Mouse (Mus musculus) forebrain, embryonic 12.5 days (tissue): ENCODE results near the gene Zscan12. TPM values are rescaled to one million over a fixed set of nuclear protein-coding genes. Genes with fewer than 3 reads are reported as not detected.
A peak's percentile ranks its signal among the peaks of the same experiment; 100 is the strongest.
"Not testable (repeated sequence)": the region's sequence is repeated elsewhere in the genome, so short reads cannot be mapped to it uniquely, and the experiment has no call there.

Experiments used
- ATAC-seq: fragments of 200-750 bp; cut with Nextera tagmentation; 2 replicates; pipeline ENCODE4 v1.8.0; 2017; ENCODE audit warnings: moderate TSS enrichment; ENCODE audit not compliant: low FRiP score
- H3K27ac ChIP-seq: fragments of 300-500 bp; sonication (generic); 2 replicates; pipeline ENCODE4 v1.5.1; 2016; ENCODE audit warnings: mild to moderate bottlenecking
- H3K27me3 ChIP-seq: fragments of 300-500 bp; sonication (generic); 2 replicates; pipeline ENCODE4 v1.6.1; 2016; ENCODE audit warnings: mild to moderate bottlenecking
- H3K36me3 ChIP-seq: fragments of 300-500 bp; sonication (generic); replicated peaks from 2 replicates; pipeline ENCODE4 v1.6.1; 2016; ENCODE audit warnings: mild to moderate bottlenecking
- H3K4me1 ChIP-seq: fragments of 300-500 bp; sonication (generic); 2 replicates; pipeline ENCODE4 v1.6.1; 2016
- H3K4me2 ChIP-seq: fragments of 300-500 bp; sonication (generic); 2 replicates; pipeline ENCODE4 v1.6.1; 2016; ENCODE audit warnings: mild to moderate bottlenecking, moderate library complexity
- H3K4me3 ChIP-seq: fragments of 300-500 bp; sonication (generic); replicated peaks from 2 replicates; pipeline ENCODE4 v1.5.1; 2016; ENCODE audit warnings: mild to moderate bottlenecking
- H3K9ac ChIP-seq: fragments of 300-500 bp; sonication (generic); 2 replicates; pipeline ENCODE4 v1.6.1; 2016; ENCODE audit warnings: mild to moderate bottlenecking
- H3K9me3 ChIP-seq: fragments of 300-500 bp; sonication (generic); 2 replicates; pipeline ENCODE4 v1.6.1; 2016
- WGBS: fragments of 180-500 bp; shearing (Covaris S2); methylation state at CpG from one replicate; pipeline ENCODE4 v1.1.7; 2016; 5-methylcytosine and 5-hydroxymethylcytosine counted together
- polyA plus RNA-seq: library from polyadenylated mRNA; unstranded; fragments of >200 nt; fragmentation: Nextera tagmentation; extraction: Ambion mirVana; gene quantifications from 2 replicates; pipeline ENCODE4 v1.2.1, GENCODE M21; 2016

Gene Zscan12
- polyA plus RNA-seq, 1 experiment from 2014 or later = 20.2 TPM

DNA sequence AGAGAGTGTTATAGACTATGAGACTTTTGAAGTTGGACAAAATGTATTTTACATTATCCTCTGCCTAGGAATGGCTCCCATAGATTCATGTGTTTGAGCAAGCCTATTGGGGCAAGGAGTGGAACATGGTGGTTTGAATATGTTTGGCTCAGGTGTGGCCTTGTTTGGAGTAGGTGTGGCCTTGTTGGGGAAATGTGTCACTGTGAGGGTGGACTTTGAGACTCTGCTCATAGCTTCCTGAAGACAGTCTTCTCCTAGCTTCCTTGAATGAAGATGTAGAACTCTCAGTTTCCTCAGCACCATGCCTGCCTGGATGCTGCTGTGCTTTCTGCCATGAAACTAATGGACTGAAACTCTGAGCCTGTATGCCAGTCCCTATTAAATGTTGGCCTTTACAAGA, 12.0 kb upstream of the Zscan12 start:
- Histone ChIP-seq H3K9me3 (no peaks in the 10 kb centered on the region), H3K27me3 (peaks cover 3% of the 10 kb centered on the region; the same call in 1 of the 2 replicates), H3K4me2 (no peak overlapping the region), H3K4me3 (no peak overlapping the region), H3K9ac (no peak overlapping the region), H3K4me1 (no peaks in the 10 kb centered on the region), H3K27ac (no peak overlapping the region), H3K36me3 (no peaks in the 10 kb centered on the region)
- ATAC-seq = no peak

DNA sequence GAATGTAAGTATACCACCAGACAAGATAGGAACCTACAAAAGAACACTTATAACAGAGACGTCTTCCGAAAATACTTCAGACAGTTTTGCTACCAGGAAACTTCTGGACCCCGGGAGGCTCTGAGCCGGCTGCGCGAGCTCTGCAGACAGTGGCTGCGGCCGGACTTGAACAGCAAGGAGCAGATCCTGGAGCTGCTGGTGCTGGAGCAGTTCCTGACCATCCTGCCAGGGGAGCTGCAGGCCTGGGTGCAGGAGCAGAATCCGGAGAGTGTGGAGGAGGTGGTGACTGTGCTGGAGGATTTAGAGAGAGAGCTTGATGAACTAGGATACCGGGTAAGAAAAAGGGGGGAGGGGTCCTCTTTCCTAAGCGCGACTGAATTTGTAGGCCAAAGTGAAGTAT, 1.1 kb downstream of the Zscan12 start:
- ATAC-seq = no peak
- Histone ChIP-seq H3K27me3 (peaks cover 10% of the 10 kb centered on the region; the same call in 1 of the 2 replicates), H3K4me3 (peak overlapping the region; percentile 82), H3K27ac (no peak overlapping the region), H3K9ac (peak overlapping the region; percentile 89; the same call in 1 of the 2 replicates), H3K36me3 (peaks cover 13% of the 10 kb centered on the region), H3K4me1 (peaks cover 19% of the 10 kb centered on the region), H3K4me2 (peak overlapping the region; percentile 64), H3K9me3 (no peaks in the 10 kb centered on the region)
- 68% methylated on average over 12 of the region's 12 CpGs for WGBS

DNA sequence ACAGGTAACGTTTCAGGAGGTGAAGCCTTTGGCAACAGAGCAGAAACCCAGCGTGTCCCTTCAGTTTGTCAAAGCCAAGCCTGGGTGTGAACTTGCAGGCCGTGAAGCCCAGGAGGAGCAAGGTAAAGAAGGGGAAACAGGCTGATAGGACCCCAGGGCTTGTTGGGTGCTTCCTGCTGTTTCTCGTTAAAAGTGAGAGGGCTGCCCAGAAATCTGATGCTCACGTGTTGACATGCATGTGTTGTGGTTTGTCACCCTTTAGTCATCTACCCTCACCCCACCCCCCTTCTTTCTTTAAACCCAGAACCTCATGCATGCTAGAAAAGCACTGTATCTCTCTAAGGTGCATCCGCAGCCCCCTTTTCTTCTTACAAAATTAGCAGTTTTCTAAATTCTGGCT, 4.0 kb downstream of the Zscan12 start:
- no peak overlapping the region for H3K4me2 ChIP-seq
- 79% methylated on average over 6 of the region's 6 CpGs for WGBS
- no peak overlapping the region for H3K9ac ChIP-seq
- ATAC-seq = no peak
- no peak overlapping the region for H3K27ac ChIP-seq
- H3K4me1 ChIP-seq = peaks cover 19% of the 10 kb centered on the region
- H3K36me3 ChIP-seq = peaks cover 37% of the 10 kb centered on the region
- no peak overlapping the region for H3K4me3 ChIP-seq
- no peaks in the 10 kb centered on the region for H3K27me3 ChIP-seq
- no peaks in the 10 kb centered on the region for H3K9me3 ChIP-seq

DNA sequence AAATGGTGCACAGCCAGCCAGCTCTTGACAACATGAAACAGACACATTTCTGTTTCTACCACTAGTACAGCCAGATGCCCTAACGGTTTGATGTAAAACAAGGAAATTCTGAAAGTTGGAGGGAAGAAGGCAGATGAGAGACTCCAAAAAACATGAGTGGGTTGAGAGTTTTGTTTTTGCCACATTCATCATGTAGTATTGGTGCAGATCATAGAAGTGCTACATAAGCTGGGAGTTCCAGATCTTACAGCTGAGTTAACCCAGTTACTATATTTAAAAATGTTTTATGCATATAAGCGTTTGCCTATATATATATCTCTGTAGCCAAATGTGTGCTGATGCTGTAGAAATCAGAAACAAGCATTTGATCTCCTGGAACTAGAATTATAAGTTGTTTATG, 10.1 kb downstream of the Zscan12 start:
- Histone ChIP-seq H3K4me1 (no peaks in the 10 kb centered on the region), H3K4me2 (no peak overlapping the region), H3K27me3 (no peaks in the 10 kb centered on the region), H3K4me3 (no peak overlapping the region), H3K27ac (no peak overlapping the region), H3K9ac (no peak overlapping the region), H3K9me3 (no peaks in the 10 kb centered on the region), H3K36me3 (peaks cover 28% of the 10 kb centered on the region)
- 93% methylated on average over 2 of the region's 2 CpGs for WGBS
- no peak for ATAC-seq

DNA sequence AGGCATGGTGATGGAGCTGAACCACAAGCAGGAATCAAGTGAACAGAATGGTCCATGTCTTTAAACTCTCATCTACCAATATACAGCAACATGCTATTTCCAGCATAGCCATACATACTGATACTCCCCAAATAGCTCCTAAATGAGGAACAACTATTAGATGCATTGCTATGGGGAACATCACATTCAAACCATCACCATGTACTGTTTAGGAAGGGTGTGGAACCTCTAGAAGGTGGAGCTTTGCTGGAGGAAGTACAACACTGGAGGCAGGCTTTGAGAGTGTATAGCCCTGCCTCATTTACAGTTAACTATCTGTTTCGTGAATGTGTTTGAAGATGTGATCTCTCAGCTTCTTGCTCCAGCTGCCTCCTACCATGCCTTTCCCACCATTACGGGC, 15.2 kb downstream of the Zscan12 start:
- Histone ChIP-seq H3K9ac (no peak overlapping the region), H3K27ac (no peak overlapping the region), H3K36me3 (no peaks in the 10 kb centered on the region), H3K4me1 (no peaks in the 10 kb centered on the region), H3K4me3 (no peak overlapping the region), H3K27me3 (no peaks in the 10 kb centered on the region), H3K9me3 (no peaks in the 10 kb centered on the region), H3K4me2 (no peak overlapping the region)
- ATAC-seq = no peak
- whole genome bisulfite sequencing = 85% methylated on average over 2 of the region's 2 CpGs

DNA sequence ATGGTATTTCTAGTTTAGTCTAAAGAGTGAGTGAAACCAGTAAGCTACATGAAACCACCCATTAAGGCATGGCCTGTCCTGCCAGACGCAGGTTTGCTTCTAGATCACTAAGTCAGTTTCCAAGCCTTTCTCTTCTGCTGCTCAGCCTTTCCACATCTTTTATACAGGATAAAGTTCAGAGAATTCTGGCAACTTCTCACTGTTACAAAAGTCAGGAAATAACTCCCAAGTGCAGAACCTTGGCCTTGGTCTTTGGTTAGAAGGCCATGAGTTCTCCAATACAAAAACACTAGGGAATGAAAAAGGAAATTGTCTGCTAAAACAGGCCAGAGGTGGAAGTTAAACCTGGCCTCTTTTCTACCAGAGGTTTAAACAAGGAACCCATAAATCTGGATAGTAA, 32.6 kb downstream of the Zscan12 start:
- Histone ChIP-seq H3K27me3 (no peaks in the 10 kb centered on the region), H3K9ac (no peak overlapping the region), H3K4me3 (no peak overlapping the region), H3K9me3 (no peaks in the 10 kb centered on the region), H3K4me2 (no peak overlapping the region), H3K27ac (no peak overlapping the region), H3K4me1 (peaks cover 6% of the 10 kb centered on the region), H3K36me3 (peaks cover 73% of the 10 kb centered on the region)
- WGBS = 94% methylated on average over 1 of the region's 1 CpGs
- no peak for ATAC-seq

DNA sequence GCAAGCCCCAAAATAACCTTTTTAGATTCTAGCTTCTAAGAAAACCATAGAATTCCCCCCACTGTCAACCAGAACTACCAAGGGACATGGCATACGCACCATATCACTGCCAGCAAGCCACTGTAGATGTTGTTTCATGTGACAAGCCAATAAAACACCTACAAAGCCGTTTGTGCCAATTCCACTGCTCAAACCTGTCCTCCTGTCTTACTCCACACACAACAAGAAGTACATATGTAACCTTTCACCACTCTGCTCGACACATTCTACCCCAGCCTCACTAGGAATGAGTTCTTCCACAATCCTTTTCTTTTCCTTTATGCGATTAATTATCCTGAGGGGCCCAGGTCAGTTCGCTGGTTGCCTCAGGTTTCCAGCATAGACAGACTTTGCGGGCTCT, 33.0 kb downstream of the Zscan12 start:
- peaks cover 69% of the 10 kb centered on the region for H3K36me3 ChIP-seq
- ATAC-seq = no peak

DNA sequence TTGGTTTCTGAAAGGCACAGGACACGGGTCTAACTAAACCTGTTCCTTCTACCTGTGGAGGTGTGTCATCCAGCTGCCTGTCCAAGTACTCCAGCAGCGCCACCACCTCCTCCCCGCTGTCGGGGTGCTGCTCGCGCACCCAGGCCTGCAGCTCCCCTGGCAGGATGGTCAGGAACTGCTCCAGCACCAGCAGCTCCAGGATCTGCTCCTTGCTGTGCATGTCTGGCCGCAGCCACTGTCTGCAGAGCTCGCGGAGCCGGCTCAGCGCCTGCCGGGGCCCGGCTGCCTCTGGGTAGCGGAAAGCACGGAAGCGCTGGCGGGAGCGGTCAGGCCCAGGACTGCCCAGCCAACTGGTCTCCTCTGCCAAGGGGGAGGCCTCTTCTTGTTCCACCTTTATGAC, 33.4 kb downstream of the Zscan12 start:
- not testable (repeated sequence) for H3K9me3 ChIP-seq, H3K9ac ChIP-seq, H3K4me1 ChIP-seq, H3K27ac ChIP-seq, H3K27me3 ChIP-seq, ATAC-seq, H3K4me3 ChIP-seq, H3K4me2 ChIP-seq
- 92% methylated on average over 13 of the region's 18 CpGs for WGBS
- H3K36me3 ChIP-seq = peaks cover 64% of the 10 kb centered on the region

More for the DNA sequence above, 33.0 kb downstream of the Zscan12 start:
- Histone ChIP-seq H3K27me3 (no peaks in the 10 kb centered on the region), H3K4me1 (peaks cover 6% of the 10 kb centered on the region), H3K9ac (no peak overlapping the region), H3K9me3 (no peaks in the 10 kb centered on the region), H3K4me3 (no peak overlapping the region), H3K4me2 (no peak overlapping the region), H3K27ac (no peak overlapping the region)
- 94% methylated on average over 6 of the region's 6 CpGs for WGBS

DNA sequence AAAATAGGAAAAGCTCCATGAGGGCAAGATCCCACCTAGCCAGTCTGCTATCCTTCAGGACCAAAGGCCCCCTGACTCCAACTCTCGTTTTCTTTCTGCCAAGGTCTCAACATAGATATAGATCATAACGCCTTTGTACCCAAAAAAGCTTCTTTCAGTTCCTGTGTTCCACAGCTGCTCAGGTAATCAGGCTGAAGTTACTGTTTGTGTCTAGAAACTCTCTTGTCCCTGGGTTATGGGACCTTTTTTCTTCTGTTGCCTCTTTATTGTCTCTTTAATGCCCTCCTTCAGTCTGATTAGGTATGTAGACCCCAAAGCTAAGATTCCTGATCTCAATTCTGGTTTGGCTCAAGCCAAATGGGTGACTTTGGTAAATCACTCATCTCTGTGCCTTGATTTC, 34.9 kb downstream of the Zscan12 start:
- 89% methylated on average over 2 of the region's 2 CpGs for WGBS
- no peak overlapping the region for H3K4me2 ChIP-seq
- peaks cover 50% of the 10 kb centered on the region for H3K36me3 ChIP-seq
- H3K27me3 ChIP-seq = no peaks in the 10 kb centered on the region
- H3K4me1 ChIP-seq = peaks cover 15% of the 10 kb centered on the region
- ATAC-seq = no peak
- H3K27ac ChIP-seq = no peak overlapping the region
- H3K9me3 ChIP-seq = no peaks in the 10 kb centered on the region
- H3K9ac ChIP-seq = no peak overlapping the region
- H3K4me3 ChIP-seq = no peak overlapping the region

DNA sequence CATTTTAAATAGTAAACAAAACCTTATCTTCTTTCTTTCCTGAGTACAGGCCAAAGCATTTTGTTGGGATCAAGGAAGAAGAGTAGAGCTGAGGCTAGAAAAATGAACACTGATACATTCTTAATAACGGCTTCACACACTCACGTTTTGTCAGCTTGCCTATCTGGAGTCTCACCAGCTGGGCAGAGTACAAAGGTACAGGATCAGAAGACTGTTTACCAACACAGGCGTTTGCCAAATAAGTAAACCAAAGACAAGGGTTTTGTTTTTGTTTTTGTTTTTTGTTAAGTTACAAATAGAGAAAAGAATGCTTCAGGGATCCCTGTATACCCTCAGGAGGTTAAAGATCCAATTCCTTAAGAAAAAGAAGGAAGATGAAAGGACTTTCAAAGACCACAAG, 38.5 kb downstream of the Zscan12 start:
- Histone ChIP-seq H3K4me3 (peak overlapping the region; percentile 81), H3K4me2 (peak overlapping the region; percentile 63), H3K9me3 (no peaks in the 10 kb centered on the region), H3K9ac (peak overlapping the region; percentile 26; the same call in 1 of the 2 replicates), H3K27ac (no peak overlapping the region), H3K4me1 (peaks cover 15% of the 10 kb centered on the region), H3K27me3 (0 out of 2 replicates have a peak, but pooled peaks cover 5% of the 10 kb centered on the region), H3K36me3 (peaks cover 17% of the 10 kb centered on the region)
- WGBS = 79% methylated on average over 3 of the region's 3 CpGs
- ATAC-seq = no peak

DNA sequence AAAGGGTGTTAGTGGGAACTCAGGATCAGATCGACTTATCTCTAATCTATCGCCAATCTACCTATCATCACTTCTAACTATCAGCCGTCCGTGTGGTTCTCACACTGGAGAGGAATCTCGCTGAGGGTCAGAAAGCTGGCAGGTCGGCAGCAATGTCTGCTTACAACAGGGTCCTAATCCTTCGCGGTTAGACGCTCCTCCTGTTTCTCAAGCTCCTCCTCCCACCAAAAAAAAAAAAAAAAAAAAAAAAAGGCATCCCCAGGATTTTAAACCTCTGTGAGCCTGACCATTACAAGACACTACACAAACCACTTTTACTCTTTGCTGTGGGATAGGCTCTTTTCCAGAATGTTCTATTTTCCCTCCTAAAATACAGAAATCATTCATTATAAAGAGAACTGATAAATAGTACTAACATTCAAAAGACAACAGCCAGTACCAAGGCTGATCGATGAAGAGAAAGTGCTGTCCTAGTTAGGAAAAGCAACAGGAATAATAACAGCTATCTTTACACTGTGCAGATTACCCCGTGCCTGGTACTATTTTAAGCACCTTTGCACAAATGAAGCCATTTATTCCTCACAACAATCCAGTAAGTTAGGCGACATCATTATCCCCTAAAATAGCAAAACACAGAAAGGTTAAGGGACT, 39.1 kb downstream of the Zscan12 start:
- Histone ChIP-seq H3K36me3 (peaks cover 11% of the 10 kb centered on the region), H3K27ac (0 out of 2 replicates have a peak overlapping the region, but pooled peaks have one; percentile 66), H3K4me3 (peak overlapping the region; percentile 81), H3K27me3 (0 out of 2 replicates have a peak, but pooled peaks cover 5% of the 10 kb centered on the region), H3K9ac (peak overlapping the region; percentile 89), H3K4me2 (peak overlapping the region; percentile 63), H3K9me3 (no peaks in the 10 kb centered on the region), H3K4me1 (peaks cover 15% of the 10 kb centered on the region)
- ATAC-seq = no peak
- 15% methylated on average over 12 of the region's 12 CpGs for WGBS

DNA sequence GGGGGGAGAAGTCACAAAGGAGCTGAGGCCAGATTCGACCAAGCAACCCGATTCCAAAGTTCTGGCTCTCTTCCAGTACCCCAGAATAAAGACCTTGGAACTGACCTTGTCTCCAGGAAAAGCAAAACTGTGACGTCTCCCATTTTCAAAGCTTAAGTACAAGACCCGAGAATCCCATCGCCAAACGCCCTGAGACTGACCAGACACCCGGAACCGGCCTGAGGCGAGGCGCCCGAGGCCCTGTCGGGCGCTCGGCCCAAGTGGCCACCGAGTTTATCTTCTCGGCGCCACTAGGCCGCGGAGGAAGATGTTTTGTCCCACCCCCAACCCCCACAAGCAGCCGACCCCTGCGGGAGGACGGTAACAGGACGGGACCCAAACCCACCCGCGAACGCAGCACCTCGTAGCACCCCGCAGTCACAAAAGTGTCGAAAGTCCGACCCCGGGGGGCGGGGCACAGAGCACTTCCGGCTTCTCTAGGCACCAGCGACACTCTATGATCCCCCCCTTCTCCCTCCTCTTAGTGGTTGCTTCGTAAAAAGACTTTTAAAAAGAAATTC, 39.7 kb downstream of the Zscan12 start, which contains the start of gene Zkscan3:
Zkscan3 (minus strand) TSS at position 469 of the 560 bp plus-strand sequence.
- ATAC-seq = peak; percentile 97
- 0% methylated on average over 35 of the region's 35 CpGs for whole genome bisulfite sequencing
- H3K4me2 ChIP-seq = peak within 1 kb of the TSS; percentile 63
- 0 out of 2 replicates have a peak, but pooled peaks cover 8% of the 10 kb centered on the region for H3K27me3 ChIP-seq
- H3K9ac ChIP-seq = peak within 1 kb of the TSS; percentile 89
- no peaks in the 10 kb centered on the region for H3K9me3 ChIP-seq
- peak within 1 kb of the TSS; percentile 81 for H3K4me3 ChIP-seq
- H3K27ac ChIP-seq = peak within 1 kb of the TSS; percentile 66; the same call in 1 of the 2 replicates
- H3K4me1 ChIP-seq = peaks cover 16% of the 10 kb centered on the region
- H3K36me3 ChIP-seq = peaks cover 7% of the 10 kb centered on the region

DNA sequence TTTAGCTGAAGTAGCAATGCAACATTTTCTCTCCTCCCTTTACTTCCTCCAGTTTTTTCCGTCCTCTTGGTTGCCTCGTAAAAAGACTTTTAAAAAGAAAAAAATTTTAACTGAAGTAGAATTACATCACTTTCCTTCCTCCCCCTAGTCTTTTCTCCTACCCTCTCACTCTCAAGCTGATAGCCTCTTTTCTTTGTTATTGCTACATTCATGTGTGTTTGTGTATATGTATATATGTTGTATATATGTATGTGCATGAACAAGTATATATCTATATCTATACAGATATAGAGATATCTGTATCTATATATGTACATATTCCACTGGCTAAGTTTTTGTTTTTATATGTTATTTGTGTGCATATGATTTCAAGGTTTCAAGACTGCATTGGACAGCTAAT, 40.2 kb downstream of the Zscan12 start:
- 0 out of 2 replicates have a peak, but pooled peaks cover 9% of the 10 kb centered on the region for H3K27me3 ChIP-seq
- H3K27ac ChIP-seq = no peak overlapping the region
- H3K36me3 ChIP-seq = peaks cover 7% of the 10 kb centered on the region
- no peaks in the 10 kb centered on the region for H3K9me3 ChIP-seq
- peak overlapping the region; percentile 81 for H3K4me3 ChIP-seq
- ATAC-seq = peak; percentile 45
- peak overlapping the region; percentile 63 for H3K4me2 ChIP-seq
- H3K4me1 ChIP-seq = peaks cover 19% of the 10 kb centered on the region
- H3K9ac ChIP-seq = peak overlapping the region; percentile 89; the same call in 1 of the 2 replicates
- WGBS = 2% methylated on average over 2 of the region's 2 CpGs
